Mouse (Mus musculus): Measurements from ENCODE around the gene Arx.

DNA sequence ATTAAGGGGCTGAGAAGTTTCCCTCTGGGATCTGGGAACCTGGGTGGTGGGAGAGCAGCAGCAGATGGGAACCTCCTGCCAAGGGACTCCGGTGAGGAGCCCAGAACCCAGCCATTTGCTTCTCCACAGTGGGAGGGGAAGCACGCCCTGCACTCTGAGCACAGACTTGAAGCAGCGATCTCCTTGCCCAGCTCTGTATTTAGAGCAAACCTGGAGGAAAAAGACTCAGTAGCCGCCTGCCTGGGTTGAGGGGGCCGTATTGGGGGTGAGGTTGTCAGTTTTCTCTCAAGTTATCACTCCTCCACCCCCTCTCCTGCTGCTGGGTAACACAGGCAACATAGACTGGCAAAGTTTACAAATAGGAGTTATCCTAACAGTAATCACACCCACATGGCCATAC, 4.5 kb upstream of the Arx start:
- TF ChIP-seq TAL1 (IDR thresholded peaks at IDR 0.05; ENCODE audit: low read length) (no peak), GATA1 (IDR thresholded peaks at IDR 0.05; ENCODE audit: low read length) (no peak)

Measured in erythroblast, embryonic 14.5 days (primary cell).